Mouse (Mus musculus) CH12.LX (cell line): ENCODE measurements around the gene Rbm47. TPM values are rescaled to one million over a fixed set of nuclear protein-coding genes. Genes with fewer than 3 reads are reported as not detected.

Experiments used
- DNase-seq: peaks from one replicate; pipeline ENCODE4 v3.0.0-alpha.2; 2013; ENCODE audit errors: extremely low read depth
- H3K27ac ChIP-seq: 2 replicates; pipeline ENCODE4 v1.5.1; 2012; ENCODE audit warnings: low read depth, mild to moderate bottlenecking, control low read depth, moderate library complexity; ENCODE audit not compliant: insufficient read depth
- H3K27me3 ChIP-seq: replicated peaks from 2 replicates; pipeline ENCODE3; 2012; ENCODE audit warnings: inconsistent platforms
- H3K36me3 ChIP-seq, 2 experiments: replicated peaks in 1 of 2; 2 replicates each; pipeline versions ENCODE3 to v1.6.1; 2012; ENCODE audit warnings: inconsistent platforms in 1 of 2, low read length in 1 of 2, mild to moderate bottlenecking in 1 of 2, mixed read lengths in 1 of 2, moderate library complexity in 1 of 2; ENCODE audit not compliant: control insufficient read depth in 1 of 2, insufficient read depth in 1 of 2
- H3K4me1 ChIP-seq, 2 experiments: 2 replicates each; pipeline ENCODE4 v1.6.1; 2012; ENCODE audit warnings: inconsistent platforms in 1 of 2, moderate library complexity in 1 of 2; ENCODE audit not compliant: insufficient read depth in 2 of 2, control insufficient read depth in 1 of 2
- H3K4me2 ChIP-seq: 2 replicates; pipeline ENCODE4 v1.6.1; 2012; ENCODE audit warnings: low read depth, mild to moderate bottlenecking, control low read depth; ENCODE audit not compliant: poor library complexity, insufficient read depth, severe bottlenecking
- H3K4me3 ChIP-seq, 3 experiments: fragments of 150-350 bp in 1 of 3; sonication (generic) in 1 of 3; replicated peaks in 1 of 3; 2 replicates each; pipeline versions ENCODE3 to v1.5.1; 2011 to 2012; ENCODE audit warnings: low read depth in 2 of 3, low read length in 2 of 3, mild to moderate bottlenecking in 2 of 3, moderate library complexity in 2 of 3, control low read depth in 1 of 3, improper control_type of control experiment in 1 of 3, inconsistent platforms in 1 of 3, mixed read lengths in 1 of 3; ENCODE audit not compliant: poor library complexity in 1 of 3
- H3K79me2 ChIP-seq: replicated peaks from 2 replicates; pipeline ENCODE4 v1.6.1; 2012; ENCODE audit warnings: mild to moderate bottlenecking, moderate library complexity; ENCODE audit not compliant: control insufficient read depth, poor library complexity, insufficient read depth, severe bottlenecking; ENCODE audit errors: extremely low read depth
- H3K9ac ChIP-seq: 2 replicates; pipeline ENCODE4 v1.6.1; 2012; ENCODE audit warnings: low read depth, mild to moderate bottlenecking, control low read depth, moderate library complexity; ENCODE audit not compliant: insufficient read depth
- H3K9me3 ChIP-seq: replicated peaks from 2 replicates; pipeline ENCODE3; 2012; ENCODE audit warnings: low read length, inconsistent platforms, mixed read lengths
- CHD1 ChIP-seq: IDR thresholded peaks from 2 replicates; pipeline ENCODE4 v1.6.1; 2012; ENCODE audit warnings: low read depth, low read length, improper control_type of control experiment, inconsistent platforms
- CHD2 ChIP-seq: IDR thresholded peaks from 2 replicates; pipeline ENCODE4 v1.6.1; 2011; ENCODE audit warnings: low read length, improper control_type of control experiment
- CTCF ChIP-seq, 2 experiments: IDR thresholded peaks in 1 of 2; conservative IDR thresholded peaks in 1 of 2; 2 replicates each; pipeline ENCODE4 v1.5.1; 2011 to 2012; ENCODE audit warnings: low read depth in 2 of 2, low read length in 2 of 2, improper control_type of control experiment in 1 of 2, inconsistent platforms in 1 of 2, mild to moderate bottlenecking in 1 of 2, moderate library complexity in 1 of 2
- E2F4 ChIP-seq: IDR thresholded peaks from 2 replicates; pipeline ENCODE4 v1.6.1; 2011; ENCODE audit warnings: low read depth, low read length, improper control_type of control experiment; ENCODE audit not compliant: insufficient replicate concordance
- ELF1 ChIP-seq: IDR thresholded peaks from 2 replicates; pipeline ENCODE4 v1.6.1; 2014; ENCODE audit warnings: low read depth, mild to moderate bottlenecking, inconsistent platforms, low read length, improper control_type of control experiment
- EP300 ChIP-seq: IDR thresholded peaks from 2 replicates; pipeline ENCODE4 v1.6.1; 2011; ENCODE audit warnings: low read length, improper control_type of control experiment
- ETS1 ChIP-seq: conservative IDR thresholded peaks from 2 replicates; pipeline ENCODE4 v1.6.1; 2012; ENCODE audit warnings: low read depth, mild to moderate bottlenecking, inconsistent platforms, low read length, improper control_type of control experiment, moderate library complexity
- GABPA ChIP-seq: IDR thresholded peaks from 2 replicates; pipeline ENCODE4 v1.6.1; 2012; ENCODE audit warnings: low read depth, low read length, improper control_type of control experiment, inconsistent platforms; ENCODE audit not compliant: insufficient replicate concordance
- HCFC1 ChIP-seq: IDR thresholded peaks from 2 replicates; pipeline ENCODE4 v1.6.1; 2012; ENCODE audit warnings: low read depth, mild to moderate bottlenecking, inconsistent platforms, low read length, improper control_type of control experiment
- IRF4 ChIP-seq: IDR thresholded peaks from 2 replicates; pipeline ENCODE4 v1.6.1; 2014; ENCODE audit warnings: low read depth, mild to moderate bottlenecking, inconsistent platforms, low read length, improper control_type of control experiment
- JUN ChIP-seq: IDR thresholded peaks from 2 replicates; pipeline ENCODE4 v1.6.1; 2011; ENCODE audit warnings: low read depth, mild to moderate bottlenecking, low read length, improper control_type of control experiment, moderate library complexity; ENCODE audit not compliant: insufficient read depth
- MAX ChIP-seq: IDR thresholded peaks from 2 replicates; pipeline ENCODE4 v1.6.1; 2011; ENCODE audit warnings: low read length, improper control_type of control experiment
- MAZ ChIP-seq: IDR thresholded peaks from 2 replicates; pipeline ENCODE4 v1.6.1; 2012; ENCODE audit warnings: low read depth, mild to moderate bottlenecking, inconsistent platforms, low read length, improper control_type of control experiment, moderate library complexity
- MEF2A ChIP-seq: IDR thresholded peaks from 2 replicates; pipeline ENCODE4 v1.6.1; 2014; ENCODE audit warnings: low read depth, mild to moderate bottlenecking, inconsistent platforms, low read length, improper control_type of control experiment, borderline replicate concordance
- MXI1 ChIP-seq: IDR thresholded peaks from 2 replicates; pipeline ENCODE4 v1.6.1; 2011; ENCODE audit warnings: mild to moderate bottlenecking, low read depth, low read length, improper control_type of control experiment
- MYC ChIP-seq: IDR thresholded peaks from 2 replicates; pipeline ENCODE4 v1.6.1; 2011; ENCODE audit warnings: low read depth, mild to moderate bottlenecking, improper control_type of control experiment, low read length
- NELFE ChIP-seq: IDR thresholded peaks from 2 replicates; pipeline ENCODE4 v1.6.1; 2011; ENCODE audit warnings: low read depth, low read length, improper control_type of control experiment
- NRF1 ChIP-seq: IDR thresholded peaks from 2 replicates; pipeline ENCODE4 v1.6.1; 2014; ENCODE audit warnings: low read depth, mild to moderate bottlenecking, inconsistent platforms, low read length, improper control_type of control experiment, moderate library complexity
- POLR2AphosphoS2 ChIP-seq: IDR thresholded peaks from 2 replicates; pipeline ENCODE4 v1.6.1; 2011; ENCODE audit warnings: low read depth, low read length, improper control_type of control experiment
- RAD21 ChIP-seq: IDR thresholded peaks from 2 replicates; pipeline ENCODE4 v1.6.1; 2011; ENCODE audit warnings: low read depth, mild to moderate bottlenecking, low read length, improper control_type of control experiment, moderate library complexity
- RCOR1 ChIP-seq: conservative IDR thresholded peaks from 2 replicates; pipeline ENCODE4 v1.6.1; 2012; ENCODE audit warnings: low read depth, mild to moderate bottlenecking, inconsistent platforms, low read length, improper control_type of control experiment
- SIN3A ChIP-seq: IDR thresholded peaks from 2 replicates; pipeline ENCODE4 v1.6.1; 2012; ENCODE audit warnings: low read length, improper control_type of control experiment, inconsistent platforms
- SMC3 ChIP-seq: IDR thresholded peaks from 2 replicates; pipeline ENCODE4 v1.6.1; 2011; ENCODE audit warnings: low read depth, low read length, improper control_type of control experiment
- TBP ChIP-seq: conservative IDR thresholded peaks from 2 replicates; pipeline ENCODE4 v1.6.1; 2011; ENCODE audit warnings: low read depth, low read length, improper control_type of control experiment
- TCF12 ChIP-seq: IDR thresholded peaks from 2 replicates; pipeline ENCODE4 v1.6.1; 2014; ENCODE audit warnings: low read depth, mild to moderate bottlenecking, inconsistent platforms, low read length, improper control_type of control experiment
- UBTF ChIP-seq: IDR thresholded peaks from 2 replicates; pipeline ENCODE4 v1.6.1; 2012; ENCODE audit warnings: low read depth, mild to moderate bottlenecking, inconsistent platforms, low read length, improper control_type of control experiment, moderate library complexity
- ZC3H11A ChIP-seq: IDR thresholded peaks from 2 replicates; pipeline ENCODE4 v1.6.1; 2012; ENCODE audit warnings: low read depth, mild to moderate bottlenecking, inconsistent platforms, low read length, improper control_type of control experiment
- ZKSCAN1 ChIP-seq: IDR thresholded peaks from 2 replicates; pipeline ENCODE4 v1.6.1; 2012; ENCODE audit warnings: low read depth, inconsistent platforms, low read length, improper control_type of control experiment, borderline replicate concordance
- ZNF384 ChIP-seq: IDR thresholded peaks from 2 replicates; pipeline ENCODE4 v1.6.1; 2012; ENCODE audit warnings: low read depth, low read length, improper control_type of control experiment, inconsistent platforms
- dilution Hi-C: fragments of 300-500 bp; cut with MboI; formaldehyde crosslinking; loops from 2 replicates; pipeline ENCODE4 v1.14.3; 2020; ENCODE audit warnings: low sequenced_read_pairs; ENCODE audit not compliant: extremely low pct_unique_long_range_greater_than_20kb, extremely low pct_ligation_motif_present
- in situ Hi-C: fragments of 300-500 bp; cut with MboI; formaldehyde crosslinking; loops from 3 replicates; pipeline ENCODE4 v1.14.3; 2019; ENCODE audit warnings: low sequenced_read_pairs, low pct_ligation_motif_present, low pct_unique_long_range_greater_than_20kb, mixed read lengths
- polyA plus RNA-seq: library from polyadenylated mRNA; unstranded; fragments of >175 nt; gene quantifications from 2 replicates; pipeline ENCODE4 v1.2.1, GENCODE M21; 2012; ENCODE audit warnings: low read depth; ENCODE audit not compliant: insufficient read length
- total RNA-seq, 2 experiments: library from RNA; depleted of rRNA; stranded (reverse); fragments of 300-350 nt in 1 of 2; fragments of >200 nt in 1 of 2; gene quantifications; 2 replicates each; pipeline ENCODE4 v1.2.3; 2012 to 2014

Gene Rbm47
- total and polyA plus RNA-seq, 3 experiments: 0.08 to 9.2 (median 1.1) TPM

DNA sequence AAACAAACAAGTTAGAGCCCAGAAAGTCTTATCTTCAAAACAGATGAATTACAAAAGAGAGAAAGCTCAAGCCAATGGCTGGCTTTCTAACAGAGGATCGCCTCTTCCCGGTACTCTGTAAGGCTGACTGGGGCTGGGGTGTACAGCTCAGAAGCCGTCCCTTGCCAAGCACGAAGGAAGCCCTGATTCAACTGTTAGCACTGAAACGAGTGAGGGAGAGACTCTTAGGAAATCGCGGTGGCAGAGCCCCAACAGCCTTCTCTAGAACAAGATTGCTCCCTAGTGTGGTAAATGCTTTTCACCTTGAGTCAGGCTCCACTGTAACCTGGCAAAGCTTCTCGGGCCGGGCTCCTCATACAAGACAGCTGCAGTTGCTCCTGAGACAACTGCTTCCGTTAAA lies 95.5 kb downstream of the Rbm47 start:
- H3K9ac ChIP-seq: peak overlapping the region; percentile 71
- no peak for DNase-seq
- in situ Hi-C loops (no loop called here), dilution Hi-C loops (no loop called here)
- no peaks in the 10 kb centered on the region for H3K27me3 ChIP-seq
- no peaks in the 10 kb centered on the region for H3K9me3 ChIP-seq
- H3K27ac ChIP-seq: peak overlapping the region; percentile 95
- H3K4me1 ChIP-seq: peaks cover 22 to 78% of the 10 kb centered on the region in 2 experiments
- H3K4me3 ChIP-seq: no peak overlapping the region
- H3K4me2 ChIP-seq: peak overlapping the region; percentile 66
- no peaks in the 10 kb centered on the region for H3K36me3 ChIP-seq
- TF ChIP-seq IRF4 (0 out of 2 replicates have a peak, but pooled peaks have one; percentile 20), UBTF (peak; percentile 47; the same call in 1 of the 2 replicates), MEF2A (peak; percentile 39; the same call in 1 of the 2 replicates), TBP (no peak), ZNF384 (peak; percentile 78), RAD21 (peak; percentile 48), RCOR1 (0 out of 2 replicates have a peak, but pooled peaks have one; percentile 61), MAX (peak; percentile 36; the same call in 1 of the 2 replicates), HCFC1 (no peak), CTCF (conservative IDR thresholded peaks at IDR 0.05 in 1 of 2, IDR thresholded peaks at IDR 0.05 in 1 of 2; ENCODE audit: low read depth in 2 of 2, low read length in 2 of 2) (peak in 1 of 2 experiments; percentile 20; a peak in 1 of 4 replicates), E2F4 (no peak), ZKSCAN1 (no peak), SMC3 (peak; percentile 38), ELF1 (0 out of 2 replicates have a peak, but pooled peaks have one; percentile 7), MXI1 (peak; percentile 50; the same call in 1 of the 2 replicates), CHD1 (no peak; the same call in 1 of the 2 replicates), CHD2 (0 out of 2 replicates have a peak, but pooled peaks have one; percentile 23), GABPA (no peak), POLR2AphosphoS2 (no peak), EP300 (peak; percentile 53; the same call in 1 of the 2 replicates), TCF12 (peak; percentile 43; the same call in 1 of the 2 replicates), ZC3H11A (no peak), JUN (no peak), NRF1 (peak; percentile 18; the same call in 1 of the 2 replicates), ETS1 (no peak; the same call in 1 of the 2 replicates), MYC (no peak), NELFE (0 out of 2 replicates have a peak, but pooled peaks have one; percentile 16), SIN3A (peak; percentile 47; the same call in 1 of the 2 replicates), MAZ (peak; percentile 49; the same call in 1 of the 2 replicates)
- peaks cover 23% of the 10 kb centered on the region for H3K79me2 ChIP-seq
